Mouse (Mus musculus) hindbrain, embryonic 11.5 days (tissue): ENCODE results near the gene H2-M10.5. TPM values are rescaled to one million over a fixed set of nuclear protein-coding genes. Genes with fewer than 3 reads are reported as not detected.
"Not testable (repeated sequence)": the region's sequence is repeated elsewhere in the genome, so short reads cannot be mapped to it uniquely, and the experiment has no call there.

Source experiments
- ATAC-seq: fragments of 200-750 bp; cut with Nextera tagmentation; 2 replicates; pipeline ENCODE4 v1.8.0; 2017; ENCODE audit warnings: mild to moderate bottlenecking, moderate TSS enrichment, moderate library complexity; ENCODE audit not compliant: low FRiP score
- DNase-seq: peaks from one replicate; pipeline ENCODE4 v3.0.0-alpha.2; 2015; ENCODE audit warnings: low spot score
- H3K27ac ChIP-seq: fragments of 300-500 bp; sonication (generic); 2 replicates; pipeline ENCODE4 v1.5.1; 2014; ENCODE audit warnings: mild to moderate bottlenecking, low read depth, low read length
- H3K27me3 ChIP-seq: fragments of 300-500 bp; sonication (generic); 2 replicates; pipeline ENCODE4 v1.6.1; 2014; ENCODE audit warnings: mild to moderate bottlenecking, low read length, moderate library complexity, mixed read lengths; ENCODE audit not compliant: control insufficient read depth, insufficient read depth
- H3K36me3 ChIP-seq: fragments of 300-500 bp; sonication (generic); 2 replicates; pipeline ENCODE4 v1.6.1; 2014; ENCODE audit warnings: mild to moderate bottlenecking, low read length, moderate library complexity, mixed read lengths; ENCODE audit not compliant: control insufficient read depth, insufficient read depth
- H3K4me1 ChIP-seq: fragments of 300-500 bp; sonication (generic); replicated peaks from 2 replicates; pipeline ENCODE4 v1.6.1; 2014; ENCODE audit warnings: low read length, mixed read lengths; ENCODE audit not compliant: control insufficient read depth, insufficient read depth
- H3K4me2 ChIP-seq: fragments of 300-500 bp; sonication (generic); replicated peaks from 2 replicates; pipeline ENCODE4 v1.6.1; 2014; ENCODE audit warnings: mild to moderate bottlenecking, low read depth, low read length
- H3K4me3 ChIP-seq: fragments of 300-500 bp; sonication (generic); 2 replicates; pipeline ENCODE4 v1.5.1; 2014; ENCODE audit warnings: low read depth, low read length
- H3K9ac ChIP-seq: fragments of 300-500 bp; sonication (generic); 2 replicates; pipeline ENCODE4 v1.6.1; 2014; ENCODE audit warnings: low read depth, low read length
- H3K9me3 ChIP-seq: fragments of 300-500 bp; sonication (generic); 2 replicates; pipeline ENCODE4 v1.6.1; 2016; ENCODE audit warnings: low read length; ENCODE audit not compliant: control insufficient read depth
- WGBS: fragments of 180-500 bp; shearing (Covaris S2); extraction: QIAGEN DNeasy Blood & Tissue Kit; methylation state at CpG from one replicate; pipeline ENCODE4 v1.1.7; 2014; 5-methylcytosine and 5-hydroxymethylcytosine counted together
- polyA plus RNA-seq: library from polyadenylated mRNA; unstranded; fragments of >200 nt; fragmentation: Nextera tagmentation; extraction: Ambion mirVana; gene quantifications from 2 replicates; pipeline ENCODE4 v1.2.1, GENCODE M21; 2014

H2-M10.5 gene
- polyA plus RNA-seq, 1 experiment from 2014 or later, result not detected

- ATAC-seq (no peak), DNase-seq (no peak)
- WGBS, result 93% methylated on average over 10 of the region's 10 CpGs
- H3K4me3 ChIP-seq, result no peak overlapping the region
- no peaks in the 10 kb centered on the region for H3K36me3 ChIP-seq
- H3K27me3 ChIP-seq, result no peaks in the 10 kb centered on the region
- H3K9ac ChIP-seq, result no peak overlapping the region
- H3K9me3 ChIP-seq, result no peaks in the 10 kb centered on the region
- H3K4me1 ChIP-seq, result no peaks in the 10 kb centered on the region
- H3K4me2 ChIP-seq, result no peak overlapping the region
- H3K27ac ChIP-seq, result no peak overlapping the region
Observed at GRCm38 (mm10) chr17:36799493-36799892, 26.8 kb downstream of the H2-M10.5 start.

- not testable (repeated sequence) for H3K4me1 ChIP-seq, H3K9me3 ChIP-seq, H3K4me2 ChIP-seq, DNase-seq, H3K27ac ChIP-seq, H3K4me3 ChIP-seq, H3K9ac ChIP-seq, H3K27me3 ChIP-seq, ATAC-seq, H3K36me3 ChIP-seq
- WGBS, result 70% methylated on average over 4 of the region's 4 CpGs
Observed at GRCm38 (mm10) chr17:36799921-36800462, 27.3 kb downstream of the H2-M10.5 start.

- no peak for ATAC-seq
- Histone ChIP-seq H3K27me3 (no peaks in the 10 kb centered on the region), H3K4me1 (no peaks in the 10 kb centered on the region), H3K4me2 (no peak within 1 kb of the TSS), H3K27ac (no peak within 1 kb of the TSS), H3K4me3 (no peak within 1 kb of the TSS), H3K9me3 (no peaks in the 10 kb centered on the region), H3K9ac (no peak within 1 kb of the TSS), H3K36me3 (no peaks in the 10 kb centered on the region)
- DNase-seq, result no peak
Observed at GRCm38 (mm10) chr17:36811871-36812270, 39.2 kb downstream of the H2-M10.5 start, which contains the start of gene H2-M10.6. H2-M10.6 (plus strand) TSS chr17:36812171.

- no peak overlapping the region for H3K4me2 ChIP-seq
- no peak overlapping the region for H3K9ac ChIP-seq
- H3K36me3 ChIP-seq, result no peaks in the 10 kb centered on the region
- no peak overlapping the region for H3K4me3 ChIP-seq
- H3K4me1 ChIP-seq, result no peaks in the 10 kb centered on the region
- H3K9me3 ChIP-seq, result no peaks in the 10 kb centered on the region
- ATAC-seq (peak; percentile 22; the same call in 1 of the 2 replicates), DNase-seq (peak; percentile 65)
- no peak overlapping the region for H3K27ac ChIP-seq
- H3K27me3 ChIP-seq, result no peaks in the 10 kb centered on the region
Observed at GRCm38 (mm10) chr17:36824005-36824404, 51.3 kb downstream of the H2-M10.5 start.

GRCm38 (mm10) chr17:36825525-36825924 lies 52.8 kb downstream of the H2-M10.5 start:
- Histone ChIP-seq H3K4me3 (no peak overlapping the region), H3K9ac (no peak overlapping the region), H3K4me1 (no peaks in the 10 kb centered on the region), H3K36me3 (no peaks in the 10 kb centered on the region), H3K4me2 (no peak overlapping the region), H3K9me3 (no peaks in the 10 kb centered on the region), H3K27me3 (no peaks in the 10 kb centered on the region), H3K27ac (no peak overlapping the region)
- WGBS, result 32% methylated on average over 4 of the region's 4 CpGs
- no peak for DNase-seq
- no peak for ATAC-seq

Other genes starting within 250 kb of the H2-M10.5 start
- gene H2-M11, start 225.8 kb upstream of the H2-M10.5 start, polyA plus RNA-seq, result not detected in 2 replicates
- gene H2-M9, start 130.2 kb upstream of the H2-M10.5 start, polyA plus RNA-seq, result not detected in 2 replicates
- not detected in 2 replicates for gene H2-M1, start 100.7 kb upstream of the H2-M10.5 start, polyA plus RNA-seq
- not detected in 2 replicates for gene H2-M10.6, start 39.3 kb downstream of the H2-M10.5 start, polyA plus RNA-seq
- gene Trim26, start 64.2 kb downstream of the H2-M10.5 start, polyA plus RNA-seq, result 34.9 and 35.2 TPM in 2 replicates
- gene Trim15, start 94.3 kb downstream of the H2-M10.5 start, polyA plus RNA-seq, result 0.48 and 0.70 TPM in 2 replicates
- 6.6 and 6.7 TPM in 2 replicates for gene Trim10, start 96.7 kb downstream of the H2-M10.5 start, polyA plus RNA-seq
- gene Trim40, start 117.2 kb downstream of the H2-M10.5 start, polyA plus RNA-seq, result not detected in 2 replicates
- gene Trim31, start 125.2 kb downstream of the H2-M10.5 start, polyA plus RNA-seq, result not detected in 2 replicates
- 0.34 and 1.4 TPM in 2 replicates for gene Rnf39, start 170.0 kb downstream of the H2-M10.5 start, polyA plus RNA-seq
- gene Ppp1r11, start 178.8 kb downstream of the H2-M10.5 start, polyA plus RNA-seq, result 161 and 165 TPM in 2 replicates
- gene Znrd1, start 185.6 kb downstream of the H2-M10.5 start, polyA plus RNA-seq, result 82.8 and 86.9 TPM in 2 replicates
- 9.6 and 9.8 TPM in 2 replicates for gene Znrd1as, start 185.7 kb downstream of the H2-M10.5 start, polyA plus RNA-seq
- gene 2410137M14Rik, start 208.3 kb downstream of the H2-M10.5 start, polyA plus RNA-seq, result not detected in 2 replicates
- gene H2-M5, start 216.6 kb downstream of the H2-M10.5 start, polyA plus RNA-seq, result 0.86 and 1.1 TPM in 2 replicates
- gene Zfp57, start 228.3 kb downstream of the H2-M10.5 start, polyA plus RNA-seq, result 137 and 153 TPM in 2 replicates